Mouse (Mus musculus) layer of hippocampus, postnatal 14 days (tissue): Measurements from ENCODE around the gene Trub1. TPM values are rescaled to one million over a fixed set of nuclear protein-coding genes. Genes with fewer than 3 reads are reported as not detected.
A peak's percentile ranks its signal among the peaks of the same experiment; 100 is the strongest.

ENCODE experiments used
- DNase-seq, 2 experiments: peaks; one replicate each; pipeline ENCODE4 v3.0.0; 2021 to 2022; ENCODE audit warnings: low spot score in 2 of 2, mixed read lengths in 1 of 2
- total RNA-seq, 2 experiments: library from RNA; stranded (reverse); gene quantifications; 2 replicates each; pipeline ENCODE4 v1.2.3; 2021

Trub1 gene
- total RNA-seq, 2 experiments from 2014 or later: 15.5 to 17.7 TPM

GRCm38 (mm10) chr19:57491030-57491429 lies 38.3 kb downstream of the Trub1 start:
- DNase-seq: no peak

- no peak for DNase-seq
Observed at GRCm38 (mm10) chr19:57494020-57494419, 41.3 kb downstream of the Trub1 start.

GRCm38 (mm10) chr19:57498110-57498743 lies 45.5 kb downstream of the Trub1 start:
- no peak for DNase-seq

- no peak for DNase-seq
Observed at GRCm38 (mm10) chr19:57498884-57499410, 46.2 kb downstream of the Trub1 start.

GRCm38 (mm10) chr19:57500254-57500653 lies 47.5 kb downstream of the Trub1 start:
- no peak for DNase-seq

- DNase-seq: no peak
Observed at GRCm38 (mm10) chr19:57503144-57503543, 50.4 kb downstream of the Trub1 start.

DNA sequence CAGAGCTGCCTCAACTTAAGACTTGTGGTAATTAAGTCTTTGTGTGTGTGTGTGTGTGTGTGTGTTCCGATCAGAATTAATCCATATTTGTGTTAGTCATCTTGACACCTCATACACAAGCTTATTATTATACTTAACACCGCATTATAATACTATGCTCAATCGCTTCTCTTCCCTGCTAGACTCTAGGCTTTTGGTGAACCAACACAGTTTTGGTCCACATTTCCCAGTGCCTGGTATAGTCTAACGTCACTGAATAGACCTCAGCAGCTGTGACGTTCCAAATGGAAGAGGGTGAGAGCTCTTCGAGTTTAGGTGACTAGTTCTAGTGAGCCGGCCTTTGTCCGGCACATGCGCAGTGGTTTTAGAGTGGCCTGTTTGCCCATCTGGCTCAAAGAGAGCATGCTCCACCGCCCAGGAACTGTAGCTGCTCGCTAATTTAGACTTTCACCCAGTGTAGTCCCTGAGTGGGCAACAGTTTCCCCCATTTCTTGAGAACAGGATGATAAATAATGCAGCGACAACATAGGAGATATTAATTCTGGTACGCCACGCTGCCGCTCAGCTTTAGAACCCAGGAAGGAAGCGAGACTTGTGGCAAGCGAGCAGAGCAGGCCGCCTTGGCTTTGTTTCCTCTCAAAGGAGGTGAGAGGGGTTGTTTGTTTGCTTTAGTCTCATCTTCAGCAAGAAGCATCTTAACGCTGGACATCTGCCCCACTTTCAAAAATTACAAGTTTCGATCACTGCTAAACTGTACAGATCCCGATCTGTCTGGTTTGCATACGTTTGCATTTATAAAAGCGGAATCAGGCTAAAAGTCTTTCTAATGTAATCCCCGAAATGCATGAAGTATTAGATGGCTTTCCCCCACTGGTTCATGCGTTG lies 52.6 kb downstream of the Trub1 start:
- DNase-seq: no peak

DNA sequence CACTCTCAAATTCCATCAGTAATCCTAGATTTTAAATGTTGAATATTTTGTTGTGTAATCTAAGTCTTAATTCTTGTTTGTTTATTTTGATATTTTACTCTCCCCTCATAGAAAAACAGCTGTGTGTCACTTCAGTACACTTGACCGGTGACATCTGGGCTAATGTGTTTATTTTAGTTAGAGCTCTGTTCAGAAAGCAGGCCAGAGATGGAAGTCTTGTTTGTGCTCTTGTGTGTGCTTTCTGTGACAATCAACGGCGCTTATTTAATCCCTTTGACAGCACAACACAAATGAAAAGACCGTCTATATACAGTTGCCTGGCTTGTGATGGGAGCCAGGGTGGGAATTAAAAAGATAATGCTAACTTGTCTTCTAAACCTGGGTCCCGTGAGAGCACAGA lies 53.9 kb downstream of the Trub1 start:
- no peak for DNase-seq

DNA sequence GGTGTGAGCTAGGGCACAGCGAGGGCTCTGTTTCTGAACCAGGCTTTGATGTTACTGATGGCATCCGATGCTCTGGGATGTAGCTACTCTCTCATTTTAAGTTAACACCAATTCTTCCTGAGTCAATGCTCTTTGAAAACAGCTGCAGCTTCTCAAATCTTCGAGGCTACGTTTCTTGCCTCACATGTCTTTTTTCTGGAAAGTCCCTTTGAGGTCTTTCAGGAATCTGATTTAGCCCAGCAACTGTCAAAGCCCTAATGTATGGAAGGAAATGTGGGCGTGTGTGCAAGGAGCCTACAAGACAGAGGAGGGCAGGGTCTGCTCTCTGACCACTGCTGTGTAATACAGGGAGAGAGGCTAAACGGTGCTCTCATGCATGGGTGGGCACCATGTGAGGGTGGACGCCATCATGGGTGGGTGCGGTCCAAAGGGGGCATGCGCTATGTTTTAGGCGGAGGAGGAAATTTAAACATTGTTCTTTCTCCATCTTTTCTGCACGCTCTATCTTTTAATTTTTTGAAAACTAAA lies 55.6 kb downstream of the Trub1 start:
- no peak for DNase-seq

GRCm38 (mm10) chr19:57509758-57510319 lies 57.1 kb downstream of the Trub1 start:
- no peak for DNase-seq

- DNase-seq: no peak
Observed at GRCm38 (mm10) chr19:57510836-57511235, 58.1 kb downstream of the Trub1 start.

GRCm38 (mm10) chr19:57513123-57513522 lies 60.4 kb downstream of the Trub1 start:
- DNase-seq: no peak

DNA sequence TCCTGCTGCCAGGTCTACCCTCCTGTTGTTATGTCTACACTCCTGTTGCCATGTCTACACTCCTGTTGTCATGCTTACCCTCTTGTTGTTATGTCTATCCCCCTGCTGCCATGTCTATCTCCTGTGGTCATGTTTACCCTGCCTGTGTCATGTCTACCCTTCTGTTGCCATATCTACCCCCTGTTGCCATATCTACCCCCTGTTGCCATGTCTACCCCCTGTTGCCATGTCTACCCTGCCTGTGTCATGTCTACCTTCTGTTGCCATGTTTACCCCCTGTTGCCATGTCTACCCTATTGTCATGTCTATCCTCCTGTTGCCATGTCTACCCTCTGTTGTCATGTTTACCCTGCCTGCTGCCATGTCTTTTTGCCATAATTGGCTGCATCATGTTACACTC lies 69.0 kb downstream of the Trub1 start:
- peak; percentile 30 to 65 for DNase-seq

GRCm38 (mm10) chr19:57523363-57523762 lies 70.7 kb downstream of the Trub1 start:
- peak; percentile 41 to 56 for DNase-seq

DNA sequence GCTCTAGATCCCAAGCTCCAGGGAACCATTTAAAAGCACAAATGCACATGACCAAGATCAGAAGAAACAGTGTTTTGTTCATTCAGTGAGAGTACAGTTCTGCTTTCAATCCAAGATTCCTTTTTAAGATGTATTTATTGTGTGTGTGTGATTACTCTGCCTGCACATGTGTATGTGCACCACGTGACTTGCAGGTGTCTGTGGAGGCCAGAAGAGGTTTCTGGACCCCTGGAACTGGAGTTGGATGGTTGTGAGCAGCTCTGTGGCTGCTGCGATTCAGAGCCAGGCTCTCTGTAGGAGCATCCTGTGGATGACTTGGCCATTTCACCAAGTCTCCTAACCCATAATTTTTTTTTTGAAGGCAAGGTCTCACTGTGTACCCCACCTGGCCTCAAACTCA lies 73.0 kb downstream of the Trub1 start:
- DNase-seq: no peak

- DNase-seq: no peak
Observed at GRCm38 (mm10) chr19:57530212-57530611, 77.5 kb downstream of the Trub1 start.

GRCm38 (mm10) chr19:57534262-57534661 lies 81.5 kb downstream of the Trub1 start:
- no peak for DNase-seq

- DNase-seq: no peak
Observed at GRCm38 (mm10) chr19:57536512-57536911, 83.8 kb downstream of the Trub1 start.

GRCm38 (mm10) chr19:57537510-57538182 lies 84.9 kb downstream of the Trub1 start:
- DNase-seq: no peak

DNA sequence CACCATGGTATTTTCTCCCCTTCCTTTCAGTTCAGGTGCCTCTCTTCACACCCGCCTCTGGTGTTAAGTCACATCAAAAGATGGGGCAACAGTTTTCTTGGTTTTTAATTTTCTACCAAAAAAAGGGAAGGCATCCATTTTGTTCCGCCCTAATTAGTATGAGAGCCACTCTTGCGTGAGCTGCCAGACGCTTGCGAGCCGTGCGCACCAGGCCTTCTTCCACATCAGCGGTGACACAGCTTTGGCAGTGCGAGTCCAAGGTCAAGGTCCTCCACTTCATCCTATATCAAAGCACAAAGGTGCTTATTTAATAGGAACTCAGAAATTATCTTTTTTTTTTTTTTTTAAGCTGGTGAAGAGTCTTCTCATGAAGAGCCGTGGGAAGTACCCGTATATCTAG lies 87.4 kb downstream of the Trub1 start:
- DNase-seq: no peak
